Mouse (Mus musculus) yolk sac, embryonic 10.5 days (tissue): ENCODE measurements around the gene Tiam1.

Source experiments
- DNase-seq: peaks from one replicate; pipeline ENCODE4 v3.0.0-alpha.2; 2017; ENCODE audit warnings: low spot score

Tiam1 gene

DNA sequence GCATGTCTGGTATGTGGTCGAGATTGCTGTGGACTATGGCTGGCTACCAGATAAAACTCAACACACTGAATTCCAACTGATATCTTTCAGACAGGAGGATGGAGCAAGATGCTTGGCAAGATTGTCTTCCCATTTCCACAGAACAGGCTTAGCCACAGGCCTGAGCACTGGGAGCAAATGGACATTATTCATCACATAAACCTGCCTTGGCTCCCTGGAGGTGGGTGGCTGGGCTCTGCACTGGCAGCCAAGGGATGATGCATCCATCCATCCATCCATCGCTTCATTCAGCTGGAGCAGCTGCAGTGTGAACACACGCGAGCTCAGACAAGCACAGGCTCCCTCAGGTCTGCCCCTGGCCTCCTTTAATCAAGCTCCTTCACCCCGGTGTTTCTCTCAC lies 190.7 kb downstream of the Tiam1 start:
- no peak for DNase-seq

DNA sequence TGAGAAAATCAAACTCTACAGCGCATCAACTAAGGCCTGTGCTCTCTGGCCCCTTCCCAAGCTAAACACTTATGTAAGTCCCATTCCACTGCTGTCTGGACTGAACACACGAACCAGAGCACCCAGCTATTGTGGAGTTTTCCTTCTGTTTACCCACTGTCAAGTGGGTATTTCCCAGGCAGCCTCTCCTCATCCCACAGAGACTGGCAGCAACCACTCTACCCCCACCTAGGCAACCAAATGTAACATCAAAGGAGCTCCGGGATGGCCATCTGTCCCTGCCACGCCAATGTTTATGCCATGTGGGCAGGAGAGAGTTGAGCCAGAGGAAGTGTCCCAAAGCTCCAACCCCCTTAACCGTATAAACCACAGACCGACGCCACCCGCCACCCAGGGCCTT lies 192.8 kb downstream of the Tiam1 start:
- no peak for DNase-seq

DNA sequence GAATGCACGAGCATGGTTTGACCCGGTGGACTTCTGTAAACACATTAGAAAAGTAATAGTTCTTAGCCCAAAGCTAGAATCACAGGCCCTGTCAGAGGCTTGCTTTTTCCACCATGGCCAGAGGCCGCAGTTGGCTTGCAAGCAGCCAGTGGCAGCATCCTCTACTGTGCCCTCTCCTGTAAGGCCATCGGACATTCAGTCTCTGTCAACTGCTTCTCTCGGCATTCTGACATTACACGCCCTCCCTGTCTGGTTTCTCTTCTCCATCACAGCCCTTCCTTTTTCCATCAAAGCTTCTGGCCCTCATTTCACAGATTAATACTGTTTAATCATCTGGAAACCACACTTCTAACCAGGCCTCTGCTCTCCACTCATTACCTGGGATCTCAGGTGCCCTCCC lies 193.3 kb downstream of the Tiam1 start:
- no peak for DNase-seq

DNA sequence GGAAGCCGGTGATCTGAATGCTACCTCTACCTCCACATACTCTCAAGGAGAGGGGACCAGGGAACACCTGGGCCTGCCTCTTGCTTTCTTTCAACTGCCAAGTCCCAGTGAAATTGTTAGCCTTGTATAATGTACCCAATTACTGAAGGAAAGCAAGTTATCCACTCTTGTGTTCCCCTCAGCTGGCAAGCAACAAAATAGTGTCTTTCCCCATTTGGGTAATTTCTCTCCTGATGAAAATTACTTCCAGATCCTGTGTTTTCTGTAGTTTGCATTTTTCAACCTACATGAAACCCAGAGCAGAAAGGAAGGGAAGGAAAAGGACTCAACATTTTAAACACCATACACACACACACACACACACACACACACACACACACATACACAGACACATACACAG lies 195.5 kb downstream of the Tiam1 start:
- no peak for DNase-seq

DNA sequence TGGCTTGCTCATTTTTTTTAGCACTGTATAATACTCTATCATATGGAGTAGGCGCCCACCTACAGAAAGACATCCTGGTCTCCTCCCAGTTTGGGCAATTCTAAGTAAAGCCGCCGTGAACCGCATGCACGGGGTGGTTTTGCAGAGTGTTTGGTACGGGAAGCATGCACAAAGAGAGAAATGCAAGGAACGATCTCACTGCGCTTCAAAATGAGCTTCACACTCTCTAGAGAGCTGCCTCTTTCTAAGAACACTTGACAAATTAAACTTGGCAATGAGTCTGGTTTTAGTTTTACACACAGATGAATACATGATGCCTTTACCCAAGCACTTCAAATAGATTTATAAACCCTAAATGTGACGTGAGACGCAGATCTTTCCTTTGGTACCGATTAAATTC lies 196.8 kb downstream of the Tiam1 start:
- DNase-seq: no peak

DNA sequence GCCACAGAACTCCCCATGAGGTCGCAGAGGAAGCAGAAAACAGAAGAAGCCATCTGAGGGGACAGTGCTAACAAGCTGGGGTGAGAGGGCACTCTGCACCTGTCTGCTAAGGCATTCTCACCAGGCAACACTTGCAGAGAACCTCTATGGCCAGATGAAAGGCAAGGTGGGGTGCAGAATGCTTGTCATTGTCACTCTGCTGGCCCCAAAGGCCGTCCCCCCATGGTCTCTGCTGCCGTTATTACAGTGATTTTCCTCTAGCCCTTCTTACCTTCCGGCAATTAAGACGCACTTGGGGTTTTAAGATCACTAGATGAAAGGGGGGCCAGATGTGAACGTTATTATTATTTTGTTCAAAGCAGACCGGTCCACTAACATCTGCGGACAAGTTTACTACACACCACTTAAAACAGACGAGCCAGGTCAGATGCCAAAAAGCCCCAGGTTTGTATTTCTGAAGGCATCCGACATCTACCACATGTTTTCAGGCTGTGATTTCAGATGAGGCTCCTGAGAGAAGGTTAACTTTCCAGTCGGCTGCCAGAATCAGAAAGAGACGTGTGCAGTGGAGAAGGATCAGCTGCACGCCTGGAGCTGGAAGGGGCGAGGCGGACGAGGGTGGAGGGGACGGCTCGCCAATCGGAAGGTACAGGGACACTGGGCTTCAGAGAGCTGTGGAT lies 198.8 kb downstream of the Tiam1 start:
- no peak for DNase-seq

DNA sequence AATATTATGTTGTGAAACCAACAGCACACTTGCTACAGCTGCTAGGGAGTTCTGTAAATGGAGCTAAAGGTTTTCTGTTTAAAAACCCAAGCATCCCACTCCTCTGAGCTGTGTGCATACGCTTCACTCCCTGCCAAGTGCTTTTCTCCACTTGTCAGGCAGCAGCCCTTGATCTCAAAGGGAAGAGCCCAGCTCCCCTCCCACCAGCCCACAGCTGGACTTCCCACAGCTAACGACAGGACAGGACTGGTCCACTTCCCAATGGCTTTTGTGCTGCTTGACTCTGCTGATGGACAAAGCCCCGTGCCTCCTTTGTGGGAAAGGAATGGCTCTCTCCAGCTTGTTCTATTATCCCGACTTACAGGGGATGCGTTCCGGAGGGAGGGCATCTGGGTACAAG lies 199.5 kb downstream of the Tiam1 start:
- no peak for DNase-seq

DNA sequence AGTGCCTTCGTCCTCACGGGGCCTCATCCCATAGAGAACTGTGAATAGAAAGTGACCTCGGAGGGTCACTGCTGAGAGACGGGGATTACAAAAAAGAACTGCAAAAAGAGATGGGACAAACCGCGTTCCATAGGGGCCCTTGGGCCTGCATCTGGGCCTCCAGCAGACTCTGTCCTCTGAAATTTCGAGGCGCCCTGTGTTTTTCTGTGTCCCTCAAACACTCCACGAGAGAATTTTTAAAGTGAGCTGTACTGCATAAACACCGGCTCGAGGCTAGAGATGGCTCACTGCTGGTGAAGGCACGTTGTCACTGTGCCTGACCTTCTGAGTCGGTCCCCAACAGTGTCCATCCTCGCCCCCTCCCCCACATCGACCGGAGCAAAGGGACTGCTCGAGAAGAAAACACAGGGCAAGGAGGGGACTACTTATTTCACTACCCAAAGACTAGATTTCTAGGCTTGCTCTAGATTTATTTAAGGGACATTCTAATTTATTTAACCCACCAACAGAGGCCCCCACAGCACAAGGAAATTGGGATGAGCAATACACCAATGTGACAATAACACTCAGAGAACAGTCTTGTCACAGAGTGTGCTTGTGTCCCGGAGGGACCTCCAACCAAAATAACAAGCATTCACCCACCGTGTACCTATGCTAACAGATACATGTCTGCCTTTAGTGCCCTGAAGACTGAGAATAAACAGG lies 200.2 kb downstream of the Tiam1 start:
- DNase-seq: no peak

DNA sequence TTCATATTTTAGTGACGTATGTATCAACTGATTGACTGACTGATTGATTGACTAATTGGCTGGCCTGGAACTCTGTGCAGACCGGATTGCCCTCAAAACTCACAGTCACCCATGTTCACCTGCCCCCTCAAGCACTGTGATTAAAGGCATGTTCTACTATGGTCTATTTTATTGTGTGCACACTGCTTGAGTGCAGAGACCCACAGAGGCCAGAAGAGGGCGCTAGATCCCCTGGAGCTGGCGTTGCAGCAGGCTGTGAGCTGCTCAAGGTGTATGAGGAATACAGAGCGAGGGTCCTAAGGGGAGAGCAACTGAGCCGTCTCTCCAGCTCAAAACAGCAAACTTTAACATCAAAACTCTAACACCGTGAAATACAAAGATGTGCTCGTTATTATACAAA lies 202.9 kb downstream of the Tiam1 start:
- DNase-seq: no peak

DNA sequence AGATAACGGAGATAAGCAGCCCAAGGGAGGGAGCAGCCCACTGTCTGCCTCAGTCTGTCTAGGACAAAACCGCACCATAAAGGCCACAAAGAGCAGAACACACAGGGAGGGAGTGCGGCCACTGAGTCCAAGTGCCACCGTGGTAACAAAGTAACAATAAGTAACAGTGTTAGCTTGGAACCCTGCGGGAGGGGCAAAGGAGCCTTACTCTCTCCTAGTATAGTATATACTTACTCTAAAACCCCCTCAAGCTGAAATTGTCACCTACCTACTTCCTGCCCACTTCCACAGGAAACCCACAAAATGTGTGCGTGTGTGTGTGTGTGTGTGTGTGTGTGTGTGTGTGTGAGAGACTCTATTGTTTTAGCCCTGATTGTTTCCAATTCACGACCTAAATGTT lies 205.3 kb downstream of the Tiam1 start:
- no peak for DNase-seq

DNA sequence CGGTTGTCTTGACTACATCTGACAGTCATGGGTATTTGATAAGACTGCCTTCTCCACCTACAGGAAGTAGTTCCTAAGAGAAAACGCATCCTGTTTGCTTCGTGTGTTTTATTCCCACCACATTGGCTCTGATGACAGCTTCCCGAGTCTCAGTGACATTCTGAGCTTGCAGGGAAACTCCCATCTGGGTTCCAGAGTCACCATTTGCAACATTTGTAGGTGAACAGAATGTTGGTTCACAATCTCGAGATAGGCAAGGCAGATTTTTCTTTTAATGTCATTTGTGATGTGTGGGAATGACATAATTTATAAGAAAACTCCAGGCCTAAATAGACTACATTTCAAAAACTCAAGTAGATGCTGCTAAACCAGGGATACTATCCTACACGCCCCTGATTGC lies 207.0 kb downstream of the Tiam1 start:
- no peak for DNase-seq

DNA sequence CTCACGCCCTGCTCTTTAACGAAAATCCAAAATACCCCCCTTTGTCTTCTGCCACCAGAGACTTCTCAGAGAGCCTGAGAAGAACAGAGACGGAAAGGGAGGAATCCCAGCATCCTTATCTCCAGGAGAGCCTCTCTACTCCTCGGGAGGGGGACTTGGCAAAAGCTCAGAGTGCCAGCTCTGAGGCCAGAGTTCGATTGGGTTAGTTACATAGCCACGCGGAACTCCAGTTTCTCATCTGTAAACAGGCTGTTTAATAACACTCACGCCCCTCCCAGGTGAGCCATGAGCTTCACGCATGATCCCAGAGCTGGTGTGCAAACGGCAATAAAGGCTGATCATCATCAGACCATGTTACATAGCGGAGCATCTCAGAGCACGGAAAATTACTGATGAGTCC lies 208.2 kb downstream of the Tiam1 start:
- DNase-seq: no peak

DNA sequence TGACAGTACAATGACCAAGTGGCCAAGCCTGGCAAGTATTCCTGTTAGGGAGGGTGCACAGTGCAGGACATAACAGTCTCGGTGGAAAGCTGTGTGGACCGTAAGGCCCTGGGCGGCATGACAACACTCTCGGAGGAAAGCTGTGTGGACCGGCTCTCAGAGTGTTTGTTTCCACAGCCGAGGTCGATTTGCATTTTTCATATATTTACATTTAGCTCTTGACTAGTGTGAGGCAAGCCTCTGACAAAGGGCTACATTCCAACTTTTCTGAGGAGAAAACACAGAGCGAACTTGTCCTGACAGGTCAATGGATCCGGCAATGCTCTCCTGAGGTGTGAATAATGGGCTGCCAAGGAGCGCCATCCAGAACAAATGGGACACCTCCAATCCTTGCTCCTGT lies 209.0 kb downstream of the Tiam1 start:
- DNase-seq: no peak

DNA sequence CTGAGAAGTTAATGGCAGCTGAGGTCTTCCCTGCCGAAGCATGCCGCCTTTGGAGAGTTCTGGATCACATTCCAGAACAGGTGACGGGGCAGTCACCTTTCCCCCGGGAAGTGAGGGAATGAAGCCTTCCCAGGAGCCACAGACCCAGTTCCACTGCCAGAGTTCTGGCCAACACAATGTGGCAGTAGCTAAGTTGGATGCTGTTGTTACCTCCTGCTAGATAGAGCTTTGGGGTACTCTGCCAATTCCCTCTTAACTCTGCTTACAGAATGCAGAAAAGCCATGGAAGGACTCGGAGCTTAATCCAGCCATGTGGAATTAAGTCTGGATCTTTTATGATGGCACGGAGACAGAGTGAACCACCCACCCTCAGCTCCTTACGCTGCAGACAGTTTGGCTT lies 209.6 kb downstream of the Tiam1 start:
- no peak for DNase-seq

DNA sequence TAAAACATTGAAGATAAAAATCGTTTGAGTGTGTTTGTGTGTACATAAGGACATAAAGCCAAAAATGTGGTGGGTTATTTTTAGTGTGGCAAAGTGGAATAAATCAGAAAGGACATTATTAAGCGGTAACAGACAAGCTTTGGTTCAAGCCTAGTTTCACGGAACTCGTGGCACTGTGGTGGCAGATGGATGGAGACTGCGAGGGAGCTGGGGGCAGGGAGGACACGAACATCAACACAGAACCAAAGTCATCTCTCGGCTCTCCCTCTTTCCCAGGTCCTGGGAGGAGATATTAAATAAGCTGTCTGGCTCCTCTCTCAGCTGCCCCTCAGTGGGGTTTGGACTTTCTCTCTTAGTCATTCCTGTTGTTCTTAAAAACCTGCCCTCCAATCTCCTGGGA lies 215.0 kb downstream of the Tiam1 start:
- DNase-seq: no peak

DNA sequence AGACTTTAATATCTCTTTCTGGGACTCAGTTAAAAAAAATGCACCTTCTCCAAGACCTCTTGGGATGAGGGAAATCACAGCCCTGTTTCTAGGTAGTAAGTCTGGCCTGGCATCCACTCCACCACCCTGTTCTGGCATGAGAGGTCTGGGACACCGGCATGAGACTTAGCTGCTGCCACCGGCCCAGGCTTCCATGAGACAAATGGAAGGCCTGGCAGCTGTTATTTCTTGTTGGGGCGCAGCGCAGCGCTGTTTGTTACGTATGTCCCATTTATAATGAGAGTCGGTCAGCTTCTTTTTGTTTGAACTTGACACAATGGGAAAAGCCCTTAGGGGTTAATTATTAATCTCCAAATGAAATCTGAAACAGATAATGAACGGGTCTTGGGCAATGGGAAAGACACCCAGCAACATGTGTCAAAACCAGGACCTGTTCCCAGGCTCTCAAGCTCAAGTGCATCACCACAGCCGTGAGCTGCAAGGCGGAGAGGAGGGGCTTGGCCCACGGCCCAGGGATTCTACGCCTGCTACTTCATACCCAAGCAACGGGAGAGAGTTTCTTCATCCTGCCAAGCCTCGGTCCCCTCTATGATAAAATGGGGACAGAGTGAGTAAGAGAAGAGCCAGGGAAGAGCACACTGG lies 219.2 kb downstream of the Tiam1 start:
- no peak for DNase-seq

DNA sequence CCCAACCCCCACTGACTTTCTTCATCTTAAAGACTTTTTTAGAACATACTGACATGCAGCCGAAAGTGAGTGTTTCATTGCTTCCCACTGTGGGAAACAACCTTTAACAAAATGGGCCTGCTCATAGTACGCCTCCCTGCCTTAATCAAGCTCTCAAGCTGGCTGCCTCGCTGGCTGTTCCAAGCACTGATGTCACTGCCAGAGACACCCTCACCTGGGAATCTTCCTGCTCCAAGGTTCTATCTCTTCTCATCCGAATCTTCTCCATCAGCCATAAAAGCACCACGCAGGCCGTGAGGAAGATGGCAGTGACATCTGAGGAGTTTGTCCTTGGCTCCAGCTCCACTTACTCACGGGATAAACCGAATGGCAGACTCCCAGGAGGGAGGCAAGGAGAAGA lies 220.3 kb downstream of the Tiam1 start:
- DNase-seq: no peak

DNA sequence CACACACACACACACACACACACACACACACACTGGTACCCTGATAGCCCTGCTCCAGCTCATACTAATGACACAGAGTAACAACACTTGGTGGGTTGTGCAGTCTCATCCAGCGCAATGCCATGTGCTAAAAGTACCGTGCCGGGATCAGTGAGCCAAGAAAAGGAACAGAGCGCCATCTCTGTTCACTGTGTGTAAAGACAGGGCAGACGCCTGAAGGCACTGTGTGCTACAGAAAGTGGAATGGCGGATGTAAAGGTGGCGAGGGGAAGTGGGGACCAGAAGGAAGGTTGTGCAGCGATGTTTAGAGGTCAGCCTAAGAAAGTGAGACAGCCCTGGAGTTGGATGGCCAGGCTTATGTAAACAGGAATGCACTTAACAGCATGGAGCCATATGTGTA lies 221.1 kb downstream of the Tiam1 start:
- no peak for DNase-seq

DNA sequence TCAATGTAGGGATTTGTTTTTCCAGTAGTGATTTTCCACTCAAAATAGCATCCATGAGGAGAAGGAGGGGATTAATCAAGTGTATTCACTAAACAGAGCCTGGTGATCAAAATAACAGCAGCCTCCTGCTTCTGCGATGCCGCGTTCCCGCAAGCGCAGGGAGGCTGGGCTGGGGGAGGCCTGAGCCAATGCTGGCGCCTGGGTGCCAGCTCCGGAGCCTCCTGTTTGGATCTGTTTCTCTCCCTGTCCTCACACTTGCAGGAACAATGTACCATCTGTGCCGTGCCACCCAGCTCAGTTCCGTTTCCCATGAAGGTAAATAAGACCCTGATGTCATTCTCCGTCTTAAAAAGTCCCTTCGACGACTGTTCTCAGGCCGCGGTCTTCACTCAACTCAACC lies 222.2 kb downstream of the Tiam1 start:
- no peak for DNase-seq

DNA sequence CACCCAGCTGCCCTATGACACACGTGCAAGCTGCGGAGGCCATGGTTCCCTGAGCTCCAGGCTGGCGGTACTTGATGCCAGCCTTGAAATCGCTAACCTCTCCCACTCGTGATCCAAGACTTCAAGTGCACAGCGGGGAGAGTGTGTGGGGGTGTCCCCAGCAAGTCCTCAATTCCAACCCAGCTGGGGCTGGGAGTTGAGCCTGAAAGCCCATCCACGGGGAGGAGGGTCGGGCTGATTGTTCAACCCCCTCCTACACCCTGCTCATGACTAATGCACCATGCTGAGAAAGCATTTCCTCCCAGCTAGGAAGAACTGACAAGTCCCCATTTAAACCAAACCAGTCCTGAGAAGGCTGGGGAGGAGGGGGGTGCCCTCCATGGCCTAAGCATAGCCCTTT lies 223.2 kb downstream of the Tiam1 start:
- DNase-seq: no peak

DNA sequence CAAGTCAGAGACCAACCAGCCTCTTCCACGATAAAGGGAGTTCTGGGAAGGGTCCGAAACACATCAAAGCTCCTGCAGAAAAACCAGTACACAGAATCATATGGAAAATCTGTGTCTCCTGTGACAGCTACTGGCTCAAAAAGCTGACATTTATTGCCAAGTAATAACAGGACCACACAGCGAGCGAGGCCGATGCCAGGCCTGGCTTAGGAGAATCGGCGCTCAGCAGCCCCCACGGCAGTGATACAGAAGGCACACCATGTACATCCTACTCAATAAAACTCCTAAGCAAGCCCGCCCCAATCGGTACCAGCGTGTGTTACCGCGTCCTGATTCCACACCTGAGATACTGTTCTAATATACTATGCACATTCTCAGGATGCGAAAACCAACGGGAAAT lies 226.2 kb downstream of the Tiam1 start:
- DNase-seq: no peak

DNA sequence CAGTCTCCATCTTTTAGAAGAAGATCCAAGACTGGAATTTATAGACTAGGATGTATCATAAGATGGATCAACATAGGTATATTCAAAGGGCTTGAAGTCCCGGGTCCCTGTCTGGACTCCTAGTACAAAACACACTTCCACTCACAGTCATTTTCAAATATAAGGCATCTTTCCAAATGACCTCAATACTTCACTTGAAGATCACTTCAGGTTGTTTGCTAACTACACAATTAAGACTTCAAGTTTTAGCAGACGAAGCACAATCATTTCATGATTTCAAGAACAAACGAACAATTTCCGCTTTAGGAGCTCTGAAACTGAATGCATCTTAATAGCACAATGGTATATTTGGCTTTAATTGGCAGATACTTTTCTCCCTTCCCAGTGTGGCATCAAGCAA lies 228.6 kb downstream of the Tiam1 start:
- DNase-seq: no peak

DNA sequence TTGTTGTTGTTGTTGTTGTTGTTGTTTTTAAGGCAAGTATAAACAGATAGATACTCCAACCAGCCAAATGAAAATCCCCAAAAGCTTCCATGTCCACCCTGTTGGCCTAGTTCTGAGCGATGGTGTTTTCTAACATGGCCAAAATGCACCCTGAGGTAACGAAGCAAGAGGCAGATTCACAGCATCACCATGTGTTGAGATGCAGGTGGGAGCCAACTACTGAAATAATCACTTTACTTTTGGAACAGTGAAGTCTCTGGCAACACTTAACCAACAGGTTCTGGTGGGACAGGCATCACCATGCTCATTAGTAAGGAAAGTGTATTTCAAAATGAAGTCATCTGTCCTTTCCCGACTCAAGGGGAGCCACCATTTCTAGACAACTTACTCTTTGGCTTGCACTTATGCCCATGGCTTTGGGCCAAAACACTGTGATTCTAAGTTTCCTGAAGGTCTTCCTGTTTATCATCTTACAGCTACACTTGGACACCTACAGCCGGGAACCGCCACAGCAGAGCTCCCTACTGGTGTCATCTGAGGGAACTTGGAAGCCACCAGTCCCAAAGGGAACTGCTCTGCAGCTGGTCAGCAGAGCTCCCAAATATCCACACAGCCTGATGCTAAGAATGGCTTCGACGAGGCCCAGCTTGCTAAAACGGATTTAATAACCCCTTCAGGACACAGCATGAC lies 230.7 kb downstream of the Tiam1 start:
- DNase-seq: no peak
